Mouse (Mus musculus) kidney, postnatal 25 days (tissue): ENCODE measurements around the gene Gm21882.
"Not testable (repeated sequence)": the region's sequence is repeated elsewhere in the genome, so short reads cannot be mapped to it uniquely, and the experiment has no call there.

Source experiments
- DNase-seq, 2 experiments: peaks; one replicate each; pipeline ENCODE4 v3.0.0; 2021; ENCODE audit warnings: mixed read lengths in 2 of 2

Gm21882 gene

DNA sequence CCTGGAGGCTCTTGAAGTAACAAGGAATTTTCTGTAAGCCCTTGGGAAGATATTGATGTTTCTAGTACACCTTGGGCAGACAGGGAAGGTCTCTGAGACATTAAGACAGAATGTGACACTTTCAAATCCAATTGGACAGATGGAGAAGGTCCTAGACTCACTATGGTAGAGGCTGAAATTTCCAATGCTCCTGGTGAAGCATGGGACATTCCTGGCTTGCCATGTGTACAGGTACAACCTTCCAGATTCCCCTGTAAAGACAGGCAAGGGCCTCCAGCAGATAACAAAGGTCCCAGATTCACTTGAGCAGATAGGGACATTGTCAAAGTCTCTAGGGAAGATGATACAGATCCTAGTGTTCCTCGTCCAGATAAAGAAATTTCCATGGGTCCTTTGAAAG, at the start of gene Gm21882:
Gm21882 (minus strand) TSS at position 101 of the 400 bp plus-strand sequence.
- DNase-seq = not testable (repeated sequence)
